Comparison of ENCODE assay signal across 5 mouse cellular contexts in the genomic region with DNA sequence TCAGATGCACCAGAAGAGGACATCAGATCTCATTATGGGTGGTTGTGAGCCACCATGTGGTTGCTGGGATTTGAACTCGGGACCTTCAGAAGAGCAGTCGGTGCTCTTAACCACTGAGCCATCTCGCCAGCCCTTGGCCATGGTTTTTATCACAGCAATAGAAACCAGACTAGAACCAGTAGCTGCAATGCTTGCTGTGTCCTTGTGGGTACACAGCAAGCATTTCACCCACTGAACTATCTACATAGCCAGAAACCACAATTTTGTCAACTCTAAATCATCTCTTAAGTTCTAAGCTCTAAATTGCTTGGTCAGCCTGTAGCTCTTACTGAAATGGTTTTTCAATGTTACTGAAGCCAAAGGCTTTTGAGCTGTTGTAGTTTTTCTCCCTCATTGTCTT. TPM values are rescaled to one million over a fixed set of nuclear protein-coding genes. Genes with fewer than 3 reads are reported as not detected.
A peak's percentile ranks its signal among the peaks of the same experiment; 100 is the strongest.
DNase-seq lines count a peak whose midpoint lies in the region; ATAC-seq and TF ChIP-seq lines count a peak whose summit lies in the region.
"Not testable (repeated sequence)": the region's sequence is repeated elsewhere in the genome, so short reads cannot be mapped to it uniquely, and the experiment has no call there.

No protein-coding gene starts in this region.

- TF ChIP-seq EP300 in MEL (IDR thresholded peaks at IDR 0.05; ENCODE audit: low read depth in 1 of 2, low read length in 2 of 2), result not testable (repeated sequence)

- not testable (repeated sequence) for H3K9ac ChIP-seq in MEL (ENCODE audit: control insufficient read depth, low read depth, low read length, poor library complexity, severe bottlenecking)

- H3K9me3 ChIP-seq in MEL (replicated peaks; ENCODE audit: insufficient read depth, low read length), result not testable (repeated sequence)

- not testable (repeated sequence) for TF ChIP-seq POLR2A in MEL (IDR thresholded peaks at IDR 0.05; ENCODE audit: control insufficient read depth in 1 of 2, insufficient read depth in 1 of 2, low read depth in 1 of 2, low read length in 2 of 2, poor library complexity in 1 of 2)

- H3K27me3 ChIP-seq in MEL (ENCODE audit: control insufficient read depth in 1 of 2, insufficient read depth in 2 of 2, low read length in 2 of 2), result not testable (repeated sequence)

- not testable (repeated sequence) for TF ChIP-seq CTCF in MEL (IDR thresholded peaks at IDR 0.05 in 2 of 3, conservative IDR thresholded peaks at IDR 0.05 in 1 of 3; ENCODE audit: control insufficient read depth in 1 of 3, insufficient read depth in 1 of 3, low read depth in 2 of 3, low read length in 3 of 3, poor library complexity in 1 of 3, severe bottlenecking in 1 of 3)

- not testable (repeated sequence) for DNase-seq in MEL (ENCODE audit: low read depth, low spot score)
- peak; percentile 35 for DNase-seq in adrenal gland, adult 2 months
- peak; percentile 23 for DNase-seq in ovary, adult 18-20 months (ENCODE audit: low spot score)

- not testable (repeated sequence) for TF ChIP-seq RAD21 in MEL (IDR thresholded peaks at IDR 0.05; ENCODE audit: low read depth, low read length)

- ATAC-seq in common myeloid progenitor, adult 5-6 weeks (replicated peaks; ENCODE audit: low read depth, poor library complexity, severe bottlenecking), result peak; percentile 58; the same call in 1 of the 2 replicates
- 0 out of 2 replicates have a peak, but pooled peaks have one; percentile 34 for ATAC-seq in megakaryocyte progenitor cell, adult 5-6 weeks (replicated peaks; ENCODE audit: poor library complexity)

- H3K4me1 ChIP-seq in MEL (ENCODE audit: control insufficient read depth in 1 of 2, insufficient read depth in 2 of 2, low read length in 2 of 2), result not testable (repeated sequence)

- not testable (repeated sequence) for H3K4me3 ChIP-seq in MEL (ENCODE audit: control insufficient read depth in 1 of 2, insufficient read depth in 1 of 2, low read depth in 2 of 2, low read length in 2 of 2)

- not testable (repeated sequence) for H3K27ac ChIP-seq in MEL (ENCODE audit: control insufficient read depth, low read depth, low read length)

- not testable (repeated sequence) for H3K79me2 ChIP-seq in MEL (ENCODE audit: control insufficient read depth, insufficient read depth, low read length, poor library complexity)

- not testable (repeated sequence) for H3K36me3 ChIP-seq in MEL (ENCODE audit: control insufficient read depth in 1 of 2, insufficient read depth in 2 of 2, low read length in 2 of 2)

TF ChIP-seq in MEL, 35 proteins besides CTCF, POLR2A, EP300 and RAD21:
- TF ChIP-seq TBP (IDR thresholded peaks at IDR 0.05; ENCODE audit: low read depth, low read length), result peak; percentile 77; the same call in 1 of the 2 replicates

RNA-seq across cellular contexts. Expression of a gene that starts 8.8 kb away (rescaled TPM):
- total RNA-seq in MEL (2012; rRNA removed), result 503 and 520 TPM in 2 replicates
- polyA plus RNA-seq in MEL (2012; ENCODE audit: insufficient read depth in 1 of 2, insufficient read length in 2 of 2, low read depth in 1 of 2, low replicate concordance in 2 of 2, missing spikeins in 1 of 2), result 100 to 1,000 TPM; 199 to 520 TPM
- 100 to 1,000 TPM; 595 to 604 TPM for total RNA-seq in adrenal gland, adult 2 months (2021)
- 410 and 524 TPM in 2 replicates for polyA plus RNA-seq in adrenal gland, adult 2 months (2012; rRNA removed)
- 138 and 160 TPM in 2 replicates for total RNA-seq in common myeloid progenitor, adult 5-6 weeks (2017)
- total RNA-seq in megakaryocyte progenitor cell, adult 5-6 weeks (2015), result 908 and 998 TPM in 2 replicates
- 178 and 183 TPM in 2 replicates for total RNA-seq in megakaryocyte progenitor cell, adult 5-6 weeks (2017)

RNA-seq across cellular contexts. Expression of a gene that starts 9.9 kb away (rescaled TPM):
- total RNA-seq in MEL (2012; rRNA removed), result 16.8 and 18.0 TPM in 2 replicates
- 10 to 100 TPM; 36.7 to 82.3 TPM for polyA plus RNA-seq in MEL (2012; ENCODE audit: insufficient read depth in 1 of 2, insufficient read length in 2 of 2, low read depth in 1 of 2, low replicate concordance in 2 of 2, missing spikeins in 1 of 2)
- total RNA-seq in adrenal gland, adult 2 months (2021), result 10 to 100 TPM; 73.3 to 94.2 TPM
- 5.0 and 7.7 TPM in 2 replicates for polyA plus RNA-seq in adrenal gland, adult 2 months (2012; rRNA removed)
- total RNA-seq in common myeloid progenitor, adult 5-6 weeks (2017), result 35.5 and 63.1 TPM in 2 replicates
- total RNA-seq in megakaryocyte progenitor cell, adult 5-6 weeks (2015), result 112 and 126 TPM in 2 replicates
- total RNA-seq in megakaryocyte progenitor cell, adult 5-6 weeks (2017), result 35.8 and 51.8 TPM in 2 replicates
